Mouse (Mus musculus) cortical plate, adult 2 months (tissue): ENCODE measurements around the gene Fam69b.

Experiments
- CTCF ChIP-seq: fragments of 200-500 bp; IDR thresholded peaks from 2 replicates; pipeline ENCODE4 v1.5.1; 2011; ENCODE audit warnings: mild to moderate bottlenecking, control low read depth, low read length; ENCODE audit not compliant: insufficient read depth; ENCODE audit errors: extremely low read depth
- POLR2A ChIP-seq: fragments of 200-500 bp; IDR thresholded peaks from 2 replicates; pipeline ENCODE4 v1.6.1; 2011; ENCODE audit warnings: mild to moderate bottlenecking, low read length, control low read depth; ENCODE audit not compliant: insufficient read depth; ENCODE audit errors: extremely low read depth

DNA sequence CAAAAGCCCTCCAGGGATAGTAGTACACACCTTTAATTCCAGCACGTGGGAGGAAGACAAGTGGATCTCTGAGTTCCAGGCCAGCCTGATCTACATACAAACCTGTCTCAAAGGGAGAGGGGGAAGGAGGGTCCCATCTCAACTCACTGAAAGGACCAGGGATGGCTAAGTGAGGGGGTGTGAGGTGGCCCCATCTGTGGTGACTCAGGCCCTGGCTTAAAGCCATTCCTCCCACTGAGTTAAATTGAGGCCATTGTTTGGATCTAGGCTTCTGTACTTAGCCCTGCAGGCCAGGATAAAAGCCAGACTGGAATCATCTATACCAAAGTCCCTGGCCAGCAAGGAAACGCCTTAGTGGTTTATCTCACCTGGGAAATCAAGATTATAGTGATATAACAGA, 7.0 kb upstream of the Fam69b start:
- no peak for TF ChIP-seq POLR2A
- no peak for TF ChIP-seq CTCF
